Mouse (Mus musculus): ENCODE data around the gene Nbas. TPM values are rescaled to one million over a fixed set of nuclear protein-coding genes. Genes with fewer than 3 reads are reported as not detected.

Nbas gene
- polyA plus RNA-seq, 1 experiment from 2014 or later, result 14.4 TPM

DNA sequence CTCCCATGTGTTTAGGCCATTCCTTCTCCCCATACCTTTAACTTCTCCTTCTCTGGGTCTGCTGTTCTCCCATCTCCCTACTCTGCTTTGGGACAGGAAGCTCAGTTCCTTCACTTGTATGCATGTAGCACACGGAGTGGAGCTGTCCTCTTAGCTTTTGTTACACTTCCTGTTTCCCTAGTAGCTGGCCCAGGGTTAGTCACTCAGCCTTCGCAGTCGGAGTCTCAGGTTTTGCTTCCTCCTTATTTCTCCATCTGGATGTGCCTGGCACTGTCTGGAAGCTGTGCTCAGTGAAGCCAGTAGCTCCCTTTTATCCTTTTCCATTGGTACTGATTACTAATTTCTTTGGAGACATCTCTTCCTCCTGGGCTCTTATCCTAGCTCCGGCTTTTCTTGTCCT, 89.9 kb downstream of the Nbas start:
- WGBS, result 73% methylated on average over 4 of the region's 4 CpGs
- H3K36me3 ChIP-seq (ENCODE audit: control insufficient read depth, insufficient read depth, low read length), result peaks cover 11% of the 10 kb centered on the region

GRCm38 (mm10) chr12:13360183-13360811, 91.4 kb downstream of the Nbas start:
- Histone ChIP-seq H3K36me3 (ENCODE audit: control insufficient read depth, insufficient read depth, low read length) (peaks cover 11% of the 10 kb centered on the region), H3K27ac (ENCODE audit: low read depth, low read length) (no peak overlapping the region), H3K4me3 (ENCODE audit: low read length) (no peak overlapping the region), H3K4me1 (ENCODE audit: control insufficient read depth, insufficient read depth, low read depth, low read length) (no peaks in the 10 kb centered on the region), H3K27me3 (replicated peaks; ENCODE audit: control insufficient read depth, insufficient read depth, low read length) (no peaks in the 10 kb centered on the region), H3K4me2 (ENCODE audit: low read length) (no peak overlapping the region), H3K9ac (ENCODE audit: low read depth, low read length) (no peak overlapping the region), H3K9me3 (ENCODE audit: control insufficient read depth, low read length) (no peaks in the 10 kb centered on the region)
- no peak for ATAC-seq
- WGBS, result 26% methylated on average over 7 of the region's 7 CpGs

More for the DNA sequence above, 89.9 kb downstream of the Nbas start:
- Histone ChIP-seq H3K9me3 (ENCODE audit: control insufficient read depth, low read length) (no peaks in the 10 kb centered on the region), H3K27ac (ENCODE audit: low read depth, low read length) (no peak overlapping the region), H3K4me1 (ENCODE audit: control insufficient read depth, insufficient read depth, low read depth, low read length) (no peaks in the 10 kb centered on the region), H3K4me3 (ENCODE audit: low read length) (no peak overlapping the region), H3K4me2 (ENCODE audit: low read length) (no peak overlapping the region), H3K27me3 (replicated peaks; ENCODE audit: control insufficient read depth, insufficient read depth, low read length) (no peaks in the 10 kb centered on the region), H3K9ac (ENCODE audit: low read depth, low read length) (no peak overlapping the region)
- no peak for ATAC-seq

GRCm38 (mm10) chr12:13381580-13381979, 112.6 kb downstream of the Nbas start:
- no peak overlapping the region for H3K4me3 ChIP-seq (ENCODE audit: low read length)
- no peaks in the 10 kb centered on the region for H3K9me3 ChIP-seq (ENCODE audit: control insufficient read depth, low read length)
- no peak overlapping the region for H3K4me2 ChIP-seq (ENCODE audit: low read length)
- H3K9ac ChIP-seq (ENCODE audit: low read depth, low read length), result no peak overlapping the region
- no peak for ATAC-seq
- H3K4me1 ChIP-seq (ENCODE audit: control insufficient read depth, insufficient read depth, low read depth, low read length), result no peaks in the 10 kb centered on the region
- 91% methylated on average over 7 of the region's 7 CpGs for WGBS
- 0 out of 2 replicates have a peak, but pooled peaks cover 2% of the 10 kb centered on the region for H3K36me3 ChIP-seq (ENCODE audit: control insufficient read depth, insufficient read depth, low read length)
- H3K27me3 ChIP-seq (replicated peaks; ENCODE audit: control insufficient read depth, insufficient read depth, low read length), result no peaks in the 10 kb centered on the region
- no peak overlapping the region for H3K27ac ChIP-seq (ENCODE audit: low read depth, low read length)

GRCm38 (mm10) chr12:13382046-13382445, 113.1 kb downstream of the Nbas start:
- no peaks in the 10 kb centered on the region for H3K4me1 ChIP-seq (ENCODE audit: control insufficient read depth, insufficient read depth, low read depth, low read length)
- H3K9ac ChIP-seq (ENCODE audit: low read depth, low read length), result no peak overlapping the region
- ATAC-seq, result 0 out of 2 replicates have a peak, but pooled peaks have one; percentile 58
- H3K36me3 ChIP-seq (ENCODE audit: control insufficient read depth, insufficient read depth, low read length), result 0 out of 2 replicates have a peak, but pooled peaks cover 2% of the 10 kb centered on the region
- no peak overlapping the region for H3K4me3 ChIP-seq (ENCODE audit: low read length)
- no peaks in the 10 kb centered on the region for H3K27me3 ChIP-seq (replicated peaks; ENCODE audit: control insufficient read depth, insufficient read depth, low read length)
- H3K9me3 ChIP-seq (ENCODE audit: control insufficient read depth, low read length), result no peaks in the 10 kb centered on the region
- H3K4me2 ChIP-seq (ENCODE audit: low read length), result no peak overlapping the region
- H3K27ac ChIP-seq (ENCODE audit: low read depth, low read length), result no peak overlapping the region

DNA sequence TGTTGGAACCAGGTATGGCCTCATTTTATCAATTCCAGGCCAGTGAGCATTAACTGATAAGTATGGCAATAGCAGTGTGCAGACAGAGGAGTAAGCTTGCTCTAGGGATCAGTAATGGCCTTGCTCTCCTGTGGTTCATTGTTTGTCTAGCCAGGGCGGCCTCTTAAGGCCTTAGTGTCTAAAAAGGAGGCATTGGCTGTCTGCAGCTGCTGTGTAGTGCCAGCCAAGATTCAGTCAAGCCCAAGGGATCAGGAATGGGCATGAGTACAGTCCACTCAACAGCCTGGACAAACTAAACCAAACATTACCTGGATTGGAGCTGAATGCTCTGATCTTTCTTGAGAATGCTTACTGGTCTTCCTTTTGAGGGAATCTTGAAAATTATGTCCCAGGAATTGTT, 120.7 kb downstream of the Nbas start:
- Histone ChIP-seq H3K9ac (ENCODE audit: low read depth, low read length) (no peak overlapping the region), H3K4me3 (ENCODE audit: low read length) (no peak overlapping the region), H3K4me1 (ENCODE audit: control insufficient read depth, insufficient read depth, low read depth, low read length) (no peaks in the 10 kb centered on the region), H3K9me3 (ENCODE audit: control insufficient read depth, low read length) (no peaks in the 10 kb centered on the region), H3K36me3 (ENCODE audit: control insufficient read depth, insufficient read depth, low read length) (peaks cover 5% of the 10 kb centered on the region; the same call in 1 of the 2 replicates), H3K4me2 (ENCODE audit: low read length) (no peak overlapping the region), H3K27ac (ENCODE audit: low read depth, low read length) (no peak overlapping the region), H3K27me3 (replicated peaks; ENCODE audit: control insufficient read depth, insufficient read depth, low read length) (no peaks in the 10 kb centered on the region)
- WGBS, result 68% methylated on average over 1 of the region's 1 CpGs
- peak; percentile 52; the same call in 1 of the 2 replicates for ATAC-seq

GRCm38 (mm10) chr12:13410191-13410590, 141.3 kb downstream of the Nbas start:
- Histone ChIP-seq H3K4me1 (ENCODE audit: control insufficient read depth, insufficient read depth, low read depth, low read length) (no peaks in the 10 kb centered on the region), H3K4me2 (ENCODE audit: low read length) (no peak overlapping the region), H3K9ac (ENCODE audit: low read depth, low read length) (no peak overlapping the region), H3K27ac (ENCODE audit: low read depth, low read length) (no peak overlapping the region), H3K9me3 (ENCODE audit: control insufficient read depth, low read length) (no peaks in the 10 kb centered on the region), H3K36me3 (ENCODE audit: control insufficient read depth, insufficient read depth, low read length) (no peaks in the 10 kb centered on the region), H3K27me3 (replicated peaks; ENCODE audit: control insufficient read depth, insufficient read depth, low read length) (no peaks in the 10 kb centered on the region), H3K4me3 (ENCODE audit: low read length) (no peak overlapping the region)
- ATAC-seq, result no peak

- WGBS, result 91% methylated on average over 2 of the region's 2 CpGs
- no peak for ATAC-seq
- H3K4me3 ChIP-seq (ENCODE audit: low read length), result no peak overlapping the region
- no peak overlapping the region for H3K4me2 ChIP-seq (ENCODE audit: low read length)
- H3K9ac ChIP-seq (ENCODE audit: low read depth, low read length), result no peak overlapping the region
- no peaks in the 10 kb centered on the region for H3K27me3 ChIP-seq (replicated peaks; ENCODE audit: control insufficient read depth, insufficient read depth, low read length)
- H3K27ac ChIP-seq (ENCODE audit: low read depth, low read length), result no peak overlapping the region
- no peaks in the 10 kb centered on the region for H3K4me1 ChIP-seq (ENCODE audit: control insufficient read depth, insufficient read depth, low read depth, low read length)
- H3K9me3 ChIP-seq (ENCODE audit: control insufficient read depth, low read length), result no peaks in the 10 kb centered on the region
- H3K36me3 ChIP-seq (ENCODE audit: control insufficient read depth, insufficient read depth, low read length), result peaks cover 7% of the 10 kb centered on the region; the same call in 1 of the 2 replicates
Measured at GRCm38 (mm10) chr12:13418651-13419050, 149.7 kb downstream of the Nbas start.

- H3K27me3 ChIP-seq (replicated peaks; ENCODE audit: control insufficient read depth, insufficient read depth, low read length), result no peaks in the 10 kb centered on the region
- no peak overlapping the region for H3K4me2 ChIP-seq (ENCODE audit: low read length)
- H3K4me3 ChIP-seq (ENCODE audit: low read length), result no peak overlapping the region
- no peak overlapping the region for H3K9ac ChIP-seq (ENCODE audit: low read depth, low read length)
- peaks cover 14% of the 10 kb centered on the region for H3K36me3 ChIP-seq (ENCODE audit: control insufficient read depth, insufficient read depth, low read length)
- 83% methylated on average over 1 of the region's 1 CpGs for WGBS
- no peak for ATAC-seq
- H3K9me3 ChIP-seq (ENCODE audit: control insufficient read depth, low read length), result no peaks in the 10 kb centered on the region
- H3K27ac ChIP-seq (ENCODE audit: low read depth, low read length), result no peak overlapping the region
- H3K4me1 ChIP-seq (ENCODE audit: control insufficient read depth, insufficient read depth, low read depth, low read length), result no peaks in the 10 kb centered on the region
Measured at GRCm38 (mm10) chr12:13430219-13430618, 161.3 kb downstream of the Nbas start.

DNA sequence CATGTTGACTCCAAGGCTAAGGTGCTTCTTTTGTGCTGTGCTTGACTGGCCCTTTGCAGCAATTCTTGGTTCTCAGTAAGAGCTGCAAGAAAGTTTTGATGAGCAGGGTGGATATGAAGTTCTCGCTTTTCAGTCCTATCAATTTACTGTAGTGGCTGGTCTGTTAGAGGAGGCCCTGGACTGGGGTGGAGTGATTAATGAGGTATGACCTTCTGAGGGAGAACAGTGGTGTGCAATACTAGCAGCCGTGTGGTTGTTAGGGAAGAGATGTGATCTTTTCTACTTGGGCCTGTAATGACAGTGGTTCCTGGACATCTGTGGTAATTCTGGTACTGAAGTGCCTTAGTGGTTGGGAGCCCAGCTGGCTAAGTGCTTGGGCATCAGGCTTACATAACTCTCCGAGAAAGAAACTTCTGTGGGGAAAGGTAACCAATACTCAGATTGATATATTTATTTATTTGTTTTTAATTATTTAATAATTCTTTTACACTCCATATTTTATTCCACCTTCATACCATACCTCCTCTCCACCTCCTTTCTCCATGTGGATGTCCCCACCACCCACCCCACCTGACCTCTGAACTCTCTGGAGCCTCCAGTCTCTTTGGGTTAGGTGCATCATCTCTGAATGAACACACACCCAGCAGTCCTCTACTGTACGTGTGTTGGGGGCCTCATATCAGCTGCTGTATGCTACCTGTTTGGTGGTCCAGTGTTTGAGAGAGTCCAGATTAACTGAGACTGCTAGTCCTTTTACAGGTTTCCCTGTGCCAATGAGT, 175.9 kb downstream of the Nbas start:
- Histone ChIP-seq H3K27me3 (replicated peaks; ENCODE audit: control insufficient read depth, insufficient read depth, low read length) (no peaks in the 10 kb centered on the region), H3K27ac (ENCODE audit: low read depth, low read length) (no peak overlapping the region), H3K9me3 (ENCODE audit: control insufficient read depth, low read length) (no peaks in the 10 kb centered on the region), H3K4me3 (ENCODE audit: low read length) (no peak overlapping the region), H3K4me1 (ENCODE audit: control insufficient read depth, insufficient read depth, low read depth, low read length) (no peaks in the 10 kb centered on the region), H3K4me2 (ENCODE audit: low read length) (no peak overlapping the region), H3K36me3 (ENCODE audit: control insufficient read depth, insufficient read depth, low read length) (no peaks in the 10 kb centered on the region), H3K9ac (ENCODE audit: low read depth, low read length) (no peak overlapping the region)
- ATAC-seq, result no peak
- WGBS, result 81% methylated on average over 4 of the region's 4 CpGs

Measured in hindbrain, embryonic 16.5 days (tissue).